Mouse (Mus musculus) thymus, postnatal 14 days (tissue): ENCODE data around the gene Med13l.
A peak's percentile ranks its signal among the peaks of the same experiment; 100 is the strongest.

Experiments
- DNase-seq: peaks from one replicate; pipeline ENCODE4 v3.0.0; 2021

Gene Med13l

GRCm38 (mm10) chr5:118704148-118704547, 143.7 kb downstream of the Med13l start:
- peak; percentile 68 for DNase-seq

- no peak for DNase-seq
Measured at GRCm38 (mm10) chr5:118704960-118705359, 144.5 kb downstream of the Med13l start.

- no peak for DNase-seq
Measured at GRCm38 (mm10) chr5:118706009-118706408, 145.5 kb downstream of the Med13l start.

GRCm38 (mm10) chr5:118706414-118706813, 145.9 kb downstream of the Med13l start:
- DNase-seq, result no peak

DNA sequence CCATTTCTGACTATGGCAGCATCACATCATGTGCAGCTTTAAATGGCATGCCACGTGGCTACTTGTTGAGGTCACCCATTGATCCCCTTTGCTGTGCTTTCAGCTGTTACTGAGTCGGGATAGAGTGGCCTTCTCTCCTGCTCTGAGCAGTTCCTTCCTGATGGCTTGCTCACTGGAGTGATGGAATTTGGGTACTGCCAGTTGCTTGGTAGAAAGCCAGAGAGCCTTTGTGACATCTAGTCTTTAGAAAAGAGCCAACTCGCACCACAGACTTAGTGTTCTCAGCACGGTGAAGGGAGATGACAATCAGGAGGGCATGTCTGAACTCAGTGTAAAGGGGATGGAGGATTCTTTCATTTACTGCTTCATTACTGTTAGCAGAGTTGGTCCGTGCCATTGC, 147.0 kb downstream of the Med13l start:
- DNase-seq, result no peak

DNA sequence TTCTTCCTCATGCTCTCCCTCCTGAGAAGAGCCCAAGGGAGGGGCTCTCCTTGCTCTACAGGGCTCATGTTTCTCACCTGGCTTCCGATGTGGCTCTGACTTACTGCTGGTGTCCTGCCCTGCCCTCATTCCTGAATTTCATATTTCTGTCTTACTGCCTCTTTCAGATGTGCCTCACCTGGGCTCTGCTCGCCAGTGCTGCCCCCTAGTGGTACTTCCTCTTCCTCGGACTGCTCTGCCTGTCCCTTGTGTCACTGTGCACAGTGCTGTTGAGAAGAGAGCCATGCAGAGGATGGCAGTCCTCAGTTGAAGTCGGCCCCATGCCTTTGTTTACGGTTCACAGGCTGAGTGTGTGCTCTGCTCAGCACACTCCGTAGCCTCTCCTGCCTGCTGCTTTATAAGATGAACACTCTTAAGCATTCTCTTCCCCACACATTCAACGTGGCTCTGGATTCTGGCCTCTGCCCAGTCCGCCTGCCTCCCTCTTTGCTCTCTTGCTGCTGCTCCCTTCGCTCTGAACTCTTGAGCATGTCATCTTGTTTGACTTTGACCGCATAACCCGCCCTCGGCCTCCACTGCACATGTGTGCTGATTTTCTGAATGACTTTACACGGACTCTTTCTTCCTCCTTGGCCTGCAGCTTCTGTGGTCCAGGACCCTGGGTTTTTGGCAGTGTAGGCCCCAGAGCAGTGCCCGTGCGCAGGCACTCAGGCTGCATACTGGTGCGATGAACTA, 147.9 kb downstream of the Med13l start:
- DNase-seq, result peak; percentile 93

DNA sequence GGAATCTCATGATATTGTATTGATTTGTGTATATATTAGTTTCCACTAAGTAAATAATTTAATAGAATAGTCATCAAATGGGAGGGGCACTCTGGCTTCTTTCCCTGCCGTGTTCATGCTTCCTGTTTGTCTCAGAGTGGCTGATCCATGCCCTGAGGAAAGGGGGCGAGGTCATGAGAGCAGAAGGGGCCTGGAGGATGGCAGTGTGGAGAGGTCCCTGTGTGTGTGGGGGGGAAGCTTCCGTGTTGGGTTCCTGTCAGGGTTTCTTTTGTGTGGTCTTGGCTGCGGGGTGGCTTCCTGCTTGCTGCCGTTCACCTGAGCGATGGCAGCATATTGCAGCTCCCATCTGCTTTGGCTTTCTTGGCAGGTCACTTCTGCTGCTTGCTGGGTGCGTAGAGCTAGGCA, 149.4 kb downstream of the Med13l start:
- peak; percentile 89 for DNase-seq

- no peak for DNase-seq
Measured at GRCm38 (mm10) chr5:118715518-118715917, 155.0 kb downstream of the Med13l start.

DNA sequence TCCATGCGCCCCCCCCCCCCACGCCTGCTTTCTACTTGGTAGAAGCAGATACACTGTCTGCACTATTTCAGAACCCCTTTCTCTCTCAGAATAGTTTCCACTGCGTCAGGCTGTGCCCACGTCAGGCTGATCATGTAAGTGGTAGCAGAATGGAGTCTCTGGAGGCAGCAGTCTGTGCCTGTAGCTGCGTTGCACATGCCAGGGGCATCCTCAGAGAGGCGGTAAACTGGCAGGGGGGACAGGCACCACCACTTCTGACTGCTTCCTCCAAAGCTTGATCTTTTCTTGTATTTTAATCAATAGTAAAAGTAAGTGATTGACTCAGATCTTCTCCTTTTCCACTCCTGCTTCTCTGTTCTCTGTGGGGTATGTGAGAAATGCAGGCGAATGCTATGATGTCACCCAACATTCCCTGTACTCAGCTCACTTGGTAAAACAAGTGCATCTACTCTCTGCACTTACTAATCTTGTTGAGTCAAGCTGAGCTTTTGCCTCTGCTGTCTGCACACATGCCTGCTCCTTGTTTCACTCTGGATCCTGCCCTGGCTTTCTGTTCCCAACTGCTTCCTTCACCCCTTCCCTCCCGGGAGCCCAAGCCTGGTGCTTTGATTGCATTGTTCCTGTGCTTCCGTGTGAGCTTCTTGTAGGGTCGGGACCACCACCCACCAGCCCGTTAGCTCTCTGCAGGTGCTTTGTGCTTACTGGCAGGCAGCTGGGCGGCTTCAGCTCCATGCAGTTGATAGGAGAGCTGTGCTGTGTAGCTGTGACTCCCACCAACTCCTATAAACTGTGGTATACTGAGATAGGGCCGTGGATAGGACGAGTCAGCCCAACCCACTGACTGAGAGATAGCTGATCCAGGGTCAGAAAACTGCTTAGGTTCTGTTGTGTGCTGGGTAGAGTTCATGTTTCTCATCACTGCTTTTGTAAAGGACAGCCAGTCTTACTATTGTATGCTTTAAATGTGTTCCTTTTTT, 156.1 kb downstream of the Med13l start:
- no peak for DNase-seq

DNA sequence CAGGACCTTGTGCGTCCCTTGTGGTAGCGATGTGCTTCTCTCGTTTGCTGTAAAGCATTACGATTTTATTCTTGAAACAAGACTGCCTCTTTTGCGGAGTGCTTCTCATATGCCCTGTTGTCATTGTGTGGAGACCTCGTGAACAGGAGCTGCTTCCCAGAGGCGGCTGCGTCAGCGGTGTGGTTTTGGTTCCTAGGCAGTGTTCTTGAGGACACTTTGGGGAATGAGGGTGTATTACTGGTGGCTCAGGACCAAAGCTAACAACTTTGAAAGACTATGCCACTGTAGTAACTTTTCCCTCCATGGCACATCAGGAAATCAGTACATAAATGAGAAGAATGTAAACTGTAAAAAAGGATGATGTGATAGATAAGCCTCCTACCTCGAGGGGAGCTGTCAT, 157.0 kb downstream of the Med13l start:
- no peak for DNase-seq

- DNase-seq, result peak; percentile 48
Measured at GRCm38 (mm10) chr5:118718070-118718469, 157.6 kb downstream of the Med13l start.

GRCm38 (mm10) chr5:118721416-118721815, 160.9 kb downstream of the Med13l start:
- DNase-seq, result no peak

- DNase-seq, result no peak
Measured at GRCm38 (mm10) chr5:118721848-118722247, 161.4 kb downstream of the Med13l start.

DNA sequence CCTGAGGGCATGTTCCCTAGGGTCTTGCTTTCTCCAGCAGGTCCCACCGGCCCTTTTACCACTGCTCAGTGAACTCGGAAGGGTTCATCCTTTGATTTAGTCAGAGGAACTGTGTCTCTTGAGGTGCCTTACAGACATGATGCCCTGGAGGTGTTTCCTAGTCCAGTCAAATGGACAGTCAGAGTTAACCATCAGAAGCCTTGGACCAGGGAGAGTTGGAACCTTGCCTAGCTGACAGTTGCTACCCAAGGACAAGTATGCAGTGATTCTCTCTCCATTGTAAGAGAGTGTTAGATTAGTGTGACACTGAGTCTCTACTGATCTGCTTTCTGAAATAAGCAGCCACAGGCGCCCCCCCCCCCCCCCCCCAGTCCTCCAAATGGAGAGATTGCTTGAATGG, 162.0 kb downstream of the Med13l start:
- no peak for DNase-seq

- DNase-seq, result no peak
Measured at GRCm38 (mm10) chr5:118725425-118725824, 164.9 kb downstream of the Med13l start.

DNA sequence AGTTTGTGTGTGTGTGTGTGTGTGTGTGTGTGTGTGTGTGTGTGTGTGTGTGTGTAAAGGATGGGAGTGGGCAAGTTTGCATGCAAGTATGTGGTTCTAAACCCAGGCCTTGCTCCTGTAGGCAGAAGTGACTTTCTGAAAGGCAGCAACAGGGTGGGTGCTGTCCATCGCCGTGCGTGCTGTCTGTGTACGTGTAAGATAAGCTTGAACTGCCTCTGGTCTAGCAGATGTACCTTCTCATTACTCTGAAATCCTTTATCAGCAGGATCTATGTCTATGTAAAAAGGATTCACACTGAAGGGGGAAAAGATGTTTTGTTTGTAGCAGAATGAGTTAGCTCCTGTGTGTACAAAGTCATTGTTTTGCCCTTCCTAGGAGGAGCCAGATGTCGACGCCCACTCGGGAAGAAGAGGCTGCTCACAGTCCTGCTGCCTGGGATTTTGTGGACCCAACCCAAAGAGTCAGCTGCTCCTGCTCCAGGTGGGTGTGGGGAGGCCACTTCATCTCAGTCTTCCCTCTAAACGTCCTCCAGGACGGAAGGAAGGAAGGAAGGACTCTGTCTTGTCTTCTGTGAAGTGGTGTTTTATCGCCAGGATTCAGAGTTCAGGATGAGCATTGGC, 165.5 kb downstream of the Med13l start:
- no peak for DNase-seq

GRCm38 (mm10) chr5:118727336-118727735, 166.9 kb downstream of the Med13l start:
- no peak for DNase-seq

- DNase-seq, result no peak
Measured at GRCm38 (mm10) chr5:118732221-118732620, 171.7 kb downstream of the Med13l start.

DNA sequence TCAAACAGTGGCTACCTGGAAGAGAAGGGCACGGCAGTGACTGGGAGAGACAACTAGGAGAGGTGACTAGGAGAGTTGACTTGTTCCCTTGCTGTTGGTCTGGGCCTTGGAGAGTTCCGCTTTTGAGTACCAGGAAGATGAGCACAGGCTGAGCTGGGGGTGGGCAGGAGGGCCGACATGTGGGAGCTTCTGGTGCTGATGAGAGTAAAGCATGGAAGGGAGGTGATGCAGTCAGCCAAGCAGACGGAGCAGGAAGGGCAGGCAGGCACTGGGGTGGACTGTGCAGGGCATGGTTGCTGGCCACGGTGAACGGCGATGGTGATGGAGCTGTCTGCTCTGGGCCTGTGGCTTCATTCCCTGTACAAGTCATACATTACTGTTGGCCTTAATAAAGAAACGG, 172.2 kb downstream of the Med13l start:
- DNase-seq, result no peak

- DNase-seq, result no peak
Measured at GRCm38 (mm10) chr5:118733566-118733965, 173.1 kb downstream of the Med13l start.

DNA sequence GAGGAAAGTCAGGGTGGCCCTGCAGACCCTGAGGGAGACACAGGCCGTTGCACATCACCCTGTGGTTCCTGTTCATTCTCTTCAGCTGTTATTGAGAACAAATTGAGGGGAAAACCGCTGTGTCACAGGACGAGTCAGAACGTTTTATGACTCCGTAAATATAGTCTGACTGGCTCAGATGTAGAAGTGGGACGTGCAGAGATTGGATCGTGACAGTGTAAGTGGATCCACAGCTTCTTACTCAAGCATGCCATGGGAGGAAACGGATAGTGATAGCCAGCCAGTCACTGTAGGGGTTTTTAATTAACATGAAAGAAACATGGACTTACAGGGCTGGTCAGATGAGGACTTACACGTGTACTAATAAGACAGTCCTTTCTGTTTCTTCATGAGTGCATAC, 174.0 kb downstream of the Med13l start:
- no peak for DNase-seq

DNA sequence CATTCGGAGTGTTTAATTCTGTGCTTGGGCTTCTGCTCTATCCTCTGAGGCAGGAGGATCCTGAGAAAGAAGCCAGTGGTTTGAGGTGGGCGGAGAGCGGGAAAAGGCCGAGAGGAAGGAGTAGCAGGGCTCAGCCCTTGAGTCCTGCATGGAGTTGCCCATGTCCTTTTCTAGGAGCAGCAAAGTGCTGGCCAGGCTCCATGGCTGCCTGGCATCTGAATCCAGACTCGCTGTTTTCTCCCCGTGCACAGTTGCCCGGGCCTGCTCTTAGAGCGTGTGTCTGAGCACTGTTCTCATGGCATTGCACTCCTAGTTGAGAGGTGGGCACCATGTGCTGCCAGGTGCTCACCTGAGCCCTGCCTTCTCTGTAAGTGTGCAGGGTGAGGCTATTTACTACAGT, 175.3 kb downstream of the Med13l start:
- DNase-seq, result no peak

DNA sequence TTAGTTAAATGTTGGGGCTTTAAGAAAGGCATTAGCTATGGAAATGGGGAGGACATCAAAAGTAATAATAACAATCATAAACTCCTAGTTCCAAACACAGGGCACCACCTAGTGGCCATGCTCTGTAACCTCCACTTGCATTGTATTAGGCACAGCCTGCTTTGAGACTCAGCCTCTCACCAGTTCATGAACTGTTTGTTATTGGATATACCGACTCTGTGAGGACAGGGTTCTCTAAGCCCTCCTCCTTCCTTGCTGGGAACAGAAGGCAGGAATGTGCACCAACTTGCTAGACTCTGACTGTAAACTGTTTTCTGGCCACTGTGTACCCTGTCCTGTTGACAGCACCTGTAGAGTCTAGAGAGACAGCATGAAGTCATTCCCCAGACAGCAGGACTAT, 177.1 kb downstream of the Med13l start:
- peak; percentile 70 for DNase-seq

- DNase-seq, result no peak
Measured at GRCm38 (mm10) chr5:118743067-118743466, 182.6 kb downstream of the Med13l start.
